Mouse (Mus musculus) mature B cell (primary cell): Measurements from ENCODE around the gene Pdk1.

Source experiments
- in situ Hi-C: fragments of 300-500 bp; cut with MboI; formaldehyde crosslinking; loops from 2 replicates; pipeline ENCODE4 v1.14.3; 2019

Pdk1 gene

DNA sequence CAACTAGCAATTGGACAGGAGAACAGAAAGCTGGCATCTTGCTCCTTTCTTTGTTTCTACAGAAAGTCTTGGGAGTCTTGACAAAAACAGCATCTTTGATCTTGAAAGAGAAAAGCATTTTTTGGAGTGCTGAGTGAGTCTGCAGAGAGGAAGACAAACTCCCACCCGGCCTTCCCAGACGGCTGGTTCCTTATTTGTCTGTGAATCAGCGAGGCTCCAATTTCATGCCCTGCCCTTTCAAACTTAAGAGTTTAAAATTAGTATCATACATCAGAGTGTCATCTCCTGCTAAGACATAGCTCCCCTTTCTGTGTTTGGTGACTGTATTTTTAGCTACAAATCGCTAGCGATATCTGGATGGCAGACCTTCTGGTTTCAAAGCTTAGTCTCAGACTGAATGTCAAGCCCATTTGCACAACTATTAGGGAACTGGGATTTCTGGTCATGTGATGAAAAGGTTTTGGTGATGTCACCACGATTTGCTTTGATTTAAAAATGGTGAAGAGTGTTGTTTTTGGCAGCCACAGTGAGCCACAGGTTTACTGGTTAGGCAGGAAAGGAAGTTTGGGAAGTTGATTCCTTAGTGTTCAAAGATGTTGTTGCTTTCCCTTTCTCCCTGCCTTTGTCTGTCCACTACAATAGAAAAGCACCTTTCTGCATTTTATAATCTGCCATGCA is 65.8 kb downstream of the Pdk1 start:
- in situ Hi-C loops, result no loop called here

DNA sequence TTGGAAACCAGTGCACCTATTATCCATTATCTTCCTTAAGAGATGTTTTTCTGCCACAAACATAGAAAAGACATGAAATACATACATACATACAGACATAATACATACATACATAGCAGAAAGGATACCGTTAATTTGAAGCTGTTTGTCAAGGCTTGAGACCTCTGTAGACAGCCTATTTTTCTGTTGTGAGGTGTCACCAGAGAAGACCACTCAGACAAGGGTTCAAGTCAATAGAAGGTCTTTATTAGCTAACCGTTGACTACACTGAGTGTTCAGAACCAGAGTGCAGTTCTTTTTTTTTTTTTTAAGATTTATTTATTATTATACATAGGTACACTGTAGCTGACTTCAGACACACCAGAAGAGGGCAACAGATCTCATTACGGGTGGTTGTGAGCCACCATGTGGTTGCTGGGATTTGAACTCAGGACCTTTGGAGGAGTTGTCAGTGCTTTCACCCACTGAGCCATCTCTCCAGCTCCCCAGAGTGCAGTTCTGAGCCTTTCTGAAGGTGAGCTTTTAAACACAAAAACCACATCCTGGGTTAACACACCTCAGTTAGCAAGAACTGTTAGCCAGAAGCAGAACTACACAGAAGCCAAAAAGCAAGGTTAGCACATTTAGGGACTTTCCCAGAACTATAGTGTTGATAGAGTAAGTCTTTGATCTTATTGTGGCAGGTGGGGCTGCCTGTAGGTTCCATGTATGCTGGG is 68.1 kb downstream of the Pdk1 start:
- in situ Hi-C loops, result no loop called here

DNA sequence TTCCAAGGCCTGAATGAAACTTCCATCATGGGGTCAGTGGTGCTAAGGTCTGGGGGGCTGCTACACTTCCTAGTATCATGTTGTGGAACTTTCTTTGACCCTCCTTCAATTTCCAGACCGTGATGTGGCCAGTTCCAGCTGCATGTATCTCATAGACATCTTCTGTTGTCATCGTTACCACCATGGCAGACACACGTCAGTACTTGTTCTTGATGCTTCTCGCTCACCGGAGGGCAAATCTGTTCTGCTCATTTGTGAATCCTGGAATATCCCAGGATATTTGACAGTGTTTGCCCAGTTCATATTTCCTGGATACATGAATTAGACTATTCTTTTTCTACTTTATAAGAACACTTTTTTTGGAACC is 68.7 kb downstream of the Pdk1 start:
- in situ Hi-C loops, result no loop called here

DNA sequence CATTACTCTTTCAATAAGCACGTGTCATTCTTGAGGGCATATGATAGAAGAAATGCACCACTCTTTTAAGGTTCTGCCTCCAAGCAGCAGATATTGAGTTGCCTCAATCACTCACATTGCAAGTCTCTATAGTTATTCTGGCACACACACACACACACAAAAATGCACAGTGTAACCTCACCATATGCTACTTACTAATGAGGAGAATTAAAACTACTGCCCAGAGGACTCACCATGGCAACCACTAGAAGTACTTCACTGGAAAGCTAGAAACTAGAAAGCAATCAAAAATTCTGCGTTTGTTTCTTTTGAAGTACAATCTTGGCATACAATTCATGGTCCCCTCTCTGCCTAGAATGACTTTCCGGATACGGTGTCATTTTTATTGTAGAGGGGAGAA is 78.2 kb downstream of the Pdk1 start:
- in situ Hi-C loops, result no loop called here
